Mouse (Mus musculus) effector memory CD4-positive, alpha-beta T cell, adult 7 months (primary cell): Measurements from ENCODE around the gene Gm4297. TPM values are rescaled to one million over a fixed set of nuclear protein-coding genes. Genes with fewer than 3 reads are reported as not detected.

Experiments used
- polyA plus RNA-seq: library from polyadenylated mRNA; unstranded; fragments of 100-300 nt; shearing (Covaris generic); gene quantifications from one replicate; pipeline ENCODE4 v1.2.1, GENCODE M21; 2017

Gm4297 gene
- polyA plus RNA-seq = not detected

GRCm38 (mm10) chrX:24574795-24575194 lies at the start of gene Gm4297:
TSS of gene Gm4297 (minus strand) at chrX:24574895.

Other genes with a start within 250 kb of the Gm4297 start
- gene Gm5934, start 74.1 kb downstream of the Gm4297 start, polyA plus RNA-seq = not detected
- gene Gm5935, start 200.3 kb upstream of the Gm4297 start, polyA plus RNA-seq = not detected